Mouse (Mus musculus) lung, postnatal 4 days (tissue): ENCODE data around the gene Barx1.
A peak's percentile ranks its signal among the peaks of the same experiment; 100 is the strongest.

Experiments
- DNase-seq, 2 experiments: peaks; one replicate each; pipeline ENCODE4 v3.0.0; 2021

Gene Barx1

GRCm38 (mm10) chr13:48662431-48663143 is at the start of gene Barx1:
TSS of gene Barx1 (plus strand) at chr13:48662998.
- no peak for DNase-seq

- no peak for DNase-seq
These were observed 48.3 kb upstream of the Barx1 start for GRCm38 (mm10) chr13:48614525-48614924.

- no peak for DNase-seq
These were observed 45.0 kb upstream of the Barx1 start for GRCm38 (mm10) chr13:48617774-48618173.

- DNase-seq: no peak
These were observed 43.9 kb upstream of the Barx1 start for GRCm38 (mm10) chr13:48618890-48619289.

- no peak for DNase-seq
These were observed 37.8 kb upstream of the Barx1 start for GRCm38 (mm10) chr13:48624968-48625398.

- peak; percentile 98 to 99 for DNase-seq
These were observed 37.2 kb upstream of the Barx1 start, which contains the start of gene Ptpdc1 for GRCm38 (mm10) chr13:48625433-48626184. TSS of gene Ptpdc1 (minus strand) at chr13:48625664.

- DNase-seq: no peak
These were observed 31.1 kb upstream of the Barx1 start for GRCm38 (mm10) chr13:48631691-48632090.

GRCm38 (mm10) chr13:48637706-48638105 is 25.1 kb upstream of the Barx1 start:
- no peak for DNase-seq

GRCm38 (mm10) chr13:48639570-48639969 is 23.2 kb upstream of the Barx1 start:
- peak; percentile 38 to 69 for DNase-seq

GRCm38 (mm10) chr13:48643072-48643471 is 19.7 kb upstream of the Barx1 start:
- DNase-seq: no peak

GRCm38 (mm10) chr13:48643991-48644390 is 18.8 kb upstream of the Barx1 start:
- no peak for DNase-seq

- DNase-seq: no peak
These were observed 16.1 kb upstream of the Barx1 start for GRCm38 (mm10) chr13:48646696-48647095.

GRCm38 (mm10) chr13:48650615-48651014 is 12.2 kb upstream of the Barx1 start:
- no peak for DNase-seq

GRCm38 (mm10) chr13:48651132-48652065 is 11.4 kb upstream of the Barx1 start:
- DNase-seq: no peak

GRCm38 (mm10) chr13:48653788-48654770 is 8.7 kb upstream of the Barx1 start:
- peak in 1 of 2 experiments; percentile 72 for DNase-seq

- peak; percentile 65 to 72 for DNase-seq
These were observed 7.2 kb upstream of the Barx1 start for GRCm38 (mm10) chr13:48655637-48656036.

GRCm38 (mm10) chr13:48657791-48658190 is 5.0 kb upstream of the Barx1 start:
- DNase-seq: no peak

- peak in 1 of 2 experiments; percentile 21 for DNase-seq
These were observed 4.1 kb upstream of the Barx1 start for GRCm38 (mm10) chr13:48658588-48659253.

GRCm38 (mm10) chr13:48659254-48660220 is 3.3 kb upstream of the Barx1 start:
- DNase-seq: peak; percentile 22 to 34

- DNase-seq: no peak
These were observed 2.5 kb upstream of the Barx1 start for GRCm38 (mm10) chr13:48660221-48660734.
